Mouse (Mus musculus): ENCODE data around the gene Gm20767. TPM values are rescaled to one million over a fixed set of nuclear protein-coding genes. Genes with fewer than 3 reads are reported as not detected.
"Not testable (repeated sequence)": the region's sequence is repeated elsewhere in the genome, so short reads cannot be mapped to it uniquely, and the experiment has no call there.

Gene Gm20767
- not detected in 2 replicates for polyA plus RNA-seq (2012; ENCODE audit: insufficient read depth, insufficient read length, low replicate concordance, missing spikeins)

DNA sequence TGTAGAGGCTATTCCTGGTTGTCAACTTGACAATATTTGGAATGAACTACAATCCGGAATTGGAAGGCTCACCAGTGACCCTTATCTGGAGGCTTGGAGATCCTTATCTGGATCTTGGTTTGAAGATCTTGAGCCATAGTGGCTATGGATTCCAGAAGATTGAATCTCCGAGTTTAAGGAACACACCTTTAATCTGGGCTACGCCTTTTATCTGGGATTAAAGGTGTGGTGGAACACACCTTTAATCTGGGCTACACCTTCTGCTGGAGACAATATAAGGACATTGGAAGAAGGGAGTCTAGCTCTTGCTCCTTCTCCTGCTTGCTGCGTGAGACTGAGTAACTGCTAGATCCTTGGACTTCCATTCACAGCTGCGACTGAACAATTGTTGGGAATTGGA, at the start of gene Gm20767:
Gm20767 (plus strand) TSS at position 301 of the 400 bp plus-strand sequence.
- not testable (repeated sequence) for H3K4me3 ChIP-seq (ENCODE audit: insufficient read depth, low read depth, low read length); H3K27ac ChIP-seq (ENCODE audit: insufficient read depth, low read depth, low read length); H3K4me1 ChIP-seq (ENCODE audit: control insufficient read depth, insufficient read depth, low read length)
- 78% methylated on average over 1 of the region's 5 CpGs for WGBS

DNA sequence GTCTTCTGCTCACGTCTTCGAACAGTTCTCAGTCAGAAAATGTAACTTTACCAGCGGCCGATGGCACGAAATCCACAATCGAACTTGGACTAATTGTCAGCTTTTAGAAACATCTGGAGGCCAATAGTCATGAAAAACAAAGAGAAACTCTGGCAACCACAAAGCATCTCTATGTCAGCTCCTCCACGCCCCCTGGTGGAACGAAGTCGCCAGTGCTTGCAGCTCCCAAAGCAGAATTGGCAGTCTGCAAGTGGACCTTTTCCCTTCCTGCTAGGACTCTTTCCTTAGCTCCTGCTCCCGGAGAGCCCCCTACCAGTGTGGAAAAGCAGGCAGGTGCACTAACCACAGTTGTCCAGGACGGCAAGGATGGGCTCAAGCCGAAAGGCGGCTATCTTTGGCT, 47.1 kb upstream of the Gm20767 start:
- WGBS = no CpG with 5 or more reads among the region's 13 CpGs
- not testable (repeated sequence) for H3K27ac ChIP-seq (ENCODE audit: insufficient read depth, low read depth, low read length); H3K4me3 ChIP-seq (ENCODE audit: insufficient read depth, low read depth, low read length); H3K4me1 ChIP-seq (ENCODE audit: control insufficient read depth, insufficient read depth, low read length)

DNA sequence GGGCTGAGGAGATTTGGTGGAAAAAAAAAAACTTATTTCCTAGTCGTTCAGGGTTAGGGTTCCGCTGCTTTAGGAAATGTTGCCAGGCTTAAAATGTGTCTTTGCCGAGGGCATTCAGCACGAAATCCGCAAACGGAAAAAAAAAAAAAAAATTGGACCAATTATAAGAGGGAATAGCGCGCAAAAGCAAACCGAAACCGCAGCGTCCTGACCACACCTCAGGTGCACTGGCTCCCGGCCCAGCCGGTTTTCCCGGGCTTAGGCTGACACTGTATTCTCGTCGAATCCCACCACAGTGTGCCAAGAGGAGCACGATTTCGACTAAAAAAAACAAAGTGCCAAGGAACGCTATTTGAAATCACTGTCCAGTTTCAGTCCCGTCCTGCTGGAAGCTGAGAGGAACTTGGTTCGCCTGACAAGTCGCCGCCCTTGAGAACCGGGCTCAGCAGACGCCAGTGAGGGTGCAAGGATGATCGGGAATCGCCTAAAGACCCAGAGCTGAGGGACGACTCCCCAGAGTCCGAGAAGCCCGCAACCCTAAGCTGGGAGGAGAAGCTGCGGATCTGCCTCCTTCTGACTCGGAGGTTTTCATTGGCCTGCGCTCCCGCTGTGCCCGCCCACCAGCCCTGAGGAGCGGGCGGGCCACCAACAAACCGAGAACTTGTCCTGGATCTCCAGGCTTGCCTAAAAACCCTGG, 43.7 kb upstream of the Gm20767 start:
- not testable (repeated sequence) for H3K27ac ChIP-seq (ENCODE audit: insufficient read depth, low read depth, low read length); H3K4me3 ChIP-seq (ENCODE audit: insufficient read depth, low read depth, low read length); H3K4me1 ChIP-seq (ENCODE audit: control insufficient read depth, insufficient read depth, low read length)
- WGBS = 1% methylated on average over 27 of the region's 38 CpGs

DNA sequence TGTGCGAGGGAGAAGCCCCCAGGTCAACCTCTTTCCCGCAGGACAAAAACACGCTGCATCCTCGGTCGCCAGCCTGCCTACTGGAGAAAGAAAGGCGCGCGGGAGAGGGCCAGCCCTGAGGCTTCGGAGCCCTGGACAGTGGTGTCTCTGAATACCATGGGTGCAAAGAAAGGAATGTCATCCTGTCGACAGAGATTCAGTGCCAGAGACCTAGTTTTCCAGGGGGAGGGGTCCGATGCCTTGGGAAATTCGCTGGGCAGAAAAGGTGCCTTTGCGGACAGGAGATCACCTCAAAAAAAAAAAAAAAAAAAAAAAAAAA, 43.1 kb upstream of the Gm20767 start:
- H3K4me1 ChIP-seq (ENCODE audit: control insufficient read depth, insufficient read depth, low read length); H3K4me3 ChIP-seq (ENCODE audit: insufficient read depth, low read depth, low read length); H3K27ac ChIP-seq (ENCODE audit: insufficient read depth, low read depth, low read length): not testable (repeated sequence)
- 2% methylated on average over 7 of the region's 13 CpGs for WGBS

DNA sequence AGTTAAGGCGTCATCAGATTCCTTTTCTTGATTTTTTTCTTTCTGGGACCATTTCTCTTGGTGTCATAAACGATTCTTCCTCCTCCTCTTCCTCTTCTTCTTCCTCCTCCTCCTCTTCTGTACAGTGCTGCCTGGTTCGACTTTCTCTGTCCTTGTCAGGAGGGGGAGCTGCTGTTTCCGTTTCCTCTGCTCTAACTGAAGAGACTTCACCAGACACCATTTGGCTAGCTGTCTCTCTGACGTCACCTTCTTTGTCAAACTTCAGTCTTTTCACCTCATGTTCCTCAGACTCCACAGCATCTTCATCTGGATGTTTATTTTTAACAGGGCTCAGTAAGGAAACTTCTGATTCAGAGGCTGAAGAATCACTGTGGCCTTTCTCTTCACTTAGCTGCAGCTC, 40.7 kb upstream of the Gm20767 start:
- H3K4me1 ChIP-seq (ENCODE audit: control insufficient read depth, insufficient read depth, low read length); H3K27ac ChIP-seq (ENCODE audit: insufficient read depth, low read depth, low read length); H3K4me3 ChIP-seq (ENCODE audit: insufficient read depth, low read depth, low read length): not testable (repeated sequence)
- no CpG with 5 or more reads among the region's 5 CpGs for WGBS

DNA sequence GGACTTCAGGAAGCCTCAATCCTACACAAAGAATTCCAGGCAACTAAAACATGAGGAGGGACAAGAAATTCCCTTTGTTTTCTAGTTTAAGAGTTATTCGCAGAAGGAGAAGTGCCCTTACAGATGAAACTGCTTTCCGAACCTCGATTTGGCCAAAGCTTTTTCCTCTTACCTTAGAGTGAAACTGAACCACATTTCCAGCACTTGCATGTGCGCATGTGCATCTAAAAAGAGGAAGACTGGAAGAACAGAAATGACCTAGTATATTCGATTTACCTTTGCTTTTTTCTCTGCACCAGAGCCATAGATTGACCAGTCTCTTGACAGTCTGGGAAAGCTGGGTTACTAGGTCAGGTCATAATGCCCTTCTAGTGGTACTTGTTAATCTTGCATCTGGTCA, 33.5 kb upstream of the Gm20767 start:
- not testable (repeated sequence) for H3K4me1 ChIP-seq (ENCODE audit: control insufficient read depth, insufficient read depth, low read length); H3K27ac ChIP-seq (ENCODE audit: insufficient read depth, low read depth, low read length); H3K4me3 ChIP-seq (ENCODE audit: insufficient read depth, low read depth, low read length)
- WGBS = no CpG with 5 or more reads among the region's 5 CpGs

DNA sequence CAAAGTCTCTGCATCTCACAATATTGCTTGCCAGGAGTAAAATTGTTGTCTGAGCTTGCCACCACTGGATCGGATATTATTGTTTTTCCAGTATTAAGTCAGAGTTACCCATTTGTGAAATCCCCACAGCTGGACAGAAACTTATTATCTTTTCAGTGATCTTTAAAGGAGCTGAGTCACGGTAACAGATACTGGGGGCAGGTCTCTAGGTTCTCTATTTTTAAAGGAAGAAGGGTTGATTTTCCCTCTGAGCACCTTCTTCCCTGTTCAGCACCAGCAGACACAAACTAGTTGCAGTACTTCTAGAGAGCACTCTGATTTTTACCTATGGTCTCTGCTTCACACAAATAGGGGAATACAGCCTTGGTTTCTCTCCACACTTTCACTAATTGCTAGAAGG, 33.0 kb upstream of the Gm20767 start:
- not testable (repeated sequence) for H3K4me3 ChIP-seq (ENCODE audit: insufficient read depth, low read depth, low read length); H3K4me1 ChIP-seq (ENCODE audit: control insufficient read depth, insufficient read depth, low read length); H3K27ac ChIP-seq (ENCODE audit: insufficient read depth, low read depth, low read length)
- 77% methylated on average over 2 of the region's 2 CpGs for WGBS

DNA sequence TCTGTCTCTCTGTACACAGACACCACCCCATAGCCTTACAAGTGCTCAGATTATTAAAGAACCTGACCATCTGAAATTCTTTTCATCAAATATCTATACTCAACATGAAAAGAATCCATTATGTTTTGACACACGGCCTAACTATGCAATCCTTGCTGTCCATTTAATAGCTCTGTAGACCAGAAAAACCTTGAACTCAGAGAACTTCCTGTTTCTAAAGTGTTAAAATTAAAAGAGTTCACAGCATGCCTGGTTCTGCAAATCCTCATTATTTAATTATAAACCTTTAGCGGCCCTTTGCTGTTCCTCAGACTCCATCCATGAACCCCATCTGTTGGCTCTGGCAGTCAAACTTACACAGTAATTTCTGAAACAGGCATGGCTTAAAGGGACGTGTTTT, 2.3 kb downstream of the Gm20767 start:
- not testable (repeated sequence) for H3K27ac ChIP-seq (ENCODE audit: insufficient read depth, low read depth, low read length); H3K4me3 ChIP-seq (ENCODE audit: insufficient read depth, low read depth, low read length); H3K4me1 ChIP-seq (ENCODE audit: control insufficient read depth, insufficient read depth, low read length)
- 85% methylated on average over 2 of the region's 3 CpGs for WGBS

DNA sequence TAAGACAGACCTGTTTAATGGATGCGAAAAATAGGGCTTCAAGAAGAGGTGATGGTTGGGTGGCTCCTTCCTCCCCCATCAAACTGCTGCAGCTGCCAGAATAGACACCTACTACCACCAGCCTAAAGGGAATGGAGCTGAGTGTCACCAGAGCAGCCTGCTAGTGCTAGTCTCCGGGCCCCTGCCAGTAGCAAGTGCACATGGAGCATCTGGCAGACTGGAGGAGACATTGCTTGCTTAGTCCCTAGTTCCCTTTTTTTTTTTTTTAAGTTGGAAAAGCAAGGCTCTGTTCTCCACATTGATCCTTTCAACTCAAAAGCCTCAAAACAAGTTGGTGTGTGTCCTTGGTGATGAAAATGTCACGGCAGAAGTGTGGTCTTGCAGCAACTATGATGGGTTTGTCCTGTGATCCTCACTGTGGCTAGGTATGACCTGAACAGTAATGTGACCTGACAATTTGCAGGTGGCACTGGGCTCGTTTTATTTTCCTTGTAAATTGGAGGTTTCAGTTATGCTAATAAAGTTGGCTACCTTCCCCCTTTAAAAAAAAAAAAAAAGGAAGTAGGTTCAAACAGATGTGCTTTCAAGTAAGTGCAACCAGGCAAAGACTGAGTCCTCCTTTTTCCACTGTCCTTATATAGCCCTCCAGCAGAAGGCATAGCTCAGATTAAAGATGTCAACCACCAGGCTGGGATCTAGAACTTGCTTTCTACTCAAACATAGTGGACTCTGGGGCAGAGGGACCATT, 9.8 kb downstream of the Gm20767 start:
- 67% methylated on average over 3 of the region's 4 CpGs for WGBS
- H3K27ac ChIP-seq (ENCODE audit: insufficient read depth, low read depth, low read length); H3K4me3 ChIP-seq (ENCODE audit: insufficient read depth, low read depth, low read length); H3K4me1 ChIP-seq (ENCODE audit: control insufficient read depth, insufficient read depth, low read length): not testable (repeated sequence)

DNA sequence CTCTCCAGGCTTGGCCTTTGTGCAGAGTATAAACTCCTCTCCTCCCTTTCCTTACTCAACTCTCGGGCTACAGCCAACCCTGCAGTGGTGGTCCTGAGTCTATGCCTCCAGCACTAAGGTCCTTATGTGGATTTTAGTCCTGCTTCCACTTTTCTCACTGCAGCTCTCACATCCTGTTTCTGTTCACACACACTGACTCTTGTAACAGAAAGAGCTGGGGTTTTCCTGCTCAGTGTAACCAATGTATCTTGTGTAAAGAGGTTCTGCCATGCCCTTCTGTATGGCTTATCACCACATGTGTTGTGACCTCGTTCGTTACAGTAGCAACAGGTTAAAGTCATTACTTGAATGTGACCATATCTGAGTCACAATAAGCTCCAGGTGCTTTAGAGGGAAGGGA, 10.5 kb downstream of the Gm20767 start:
- not testable (repeated sequence) for H3K4me1 ChIP-seq (ENCODE audit: control insufficient read depth, insufficient read depth, low read length); H3K27ac ChIP-seq (ENCODE audit: insufficient read depth, low read depth, low read length); H3K4me3 ChIP-seq (ENCODE audit: insufficient read depth, low read depth, low read length)
- WGBS = 60% methylated on average over 3 of the region's 3 CpGs

DNA sequence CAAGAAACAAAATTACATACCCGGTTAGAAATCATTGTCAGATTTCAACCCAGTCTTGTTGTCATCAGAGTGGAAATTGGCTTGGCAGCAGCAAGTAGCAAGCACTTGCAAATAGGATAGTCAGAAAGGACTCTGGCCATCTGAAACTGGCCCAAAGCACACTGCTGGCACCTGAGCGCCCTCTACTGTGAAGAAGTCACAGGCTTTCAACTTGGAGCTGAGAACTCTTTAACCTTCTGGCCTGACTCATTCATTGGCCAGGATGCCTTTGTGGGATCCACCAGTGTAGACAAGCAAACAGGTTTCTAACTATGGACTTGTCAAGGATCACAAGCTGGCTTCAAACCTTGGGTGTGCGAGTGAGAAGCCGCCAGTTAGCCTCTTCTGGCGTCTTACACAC, 28.3 kb downstream of the Gm20767 start:
- not testable (repeated sequence) for H3K27ac ChIP-seq (ENCODE audit: insufficient read depth, low read depth, low read length); H3K4me1 ChIP-seq (ENCODE audit: control insufficient read depth, insufficient read depth, low read length); H3K4me3 ChIP-seq (ENCODE audit: insufficient read depth, low read depth, low read length)
- 54% methylated on average over 5 of the region's 5 CpGs for WGBS

DNA sequence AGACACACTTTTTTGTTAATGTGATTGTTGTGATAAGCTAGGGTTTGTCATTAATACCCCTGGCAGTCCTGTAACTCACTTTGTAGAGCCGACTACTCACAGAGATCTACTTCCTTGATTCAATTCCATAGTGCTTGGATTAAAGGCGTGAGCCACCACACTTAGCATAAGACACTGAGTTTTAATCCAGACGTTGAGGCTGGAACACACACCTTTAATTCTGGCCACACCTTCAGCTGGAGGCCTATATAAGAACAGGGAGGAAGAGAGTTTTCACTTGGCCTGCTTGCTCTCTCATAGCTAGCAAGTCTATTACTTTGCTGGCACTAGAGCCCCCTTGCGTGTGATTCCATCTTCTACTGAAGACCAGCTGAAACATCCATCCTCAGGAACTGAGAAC, 32.1 kb downstream of the Gm20767 start, which contains the start of gene Gm21818:
Gm21818 (plus strand) TSS at position 301 of the 400 bp plus-strand sequence.
- H3K27ac ChIP-seq (ENCODE audit: insufficient read depth, low read depth, low read length); H3K4me3 ChIP-seq (ENCODE audit: insufficient read depth, low read depth, low read length); H3K4me1 ChIP-seq (ENCODE audit: control insufficient read depth, insufficient read depth, low read length): not testable (repeated sequence)
- WGBS = 71% methylated on average over 4 of the region's 4 CpGs

DNA sequence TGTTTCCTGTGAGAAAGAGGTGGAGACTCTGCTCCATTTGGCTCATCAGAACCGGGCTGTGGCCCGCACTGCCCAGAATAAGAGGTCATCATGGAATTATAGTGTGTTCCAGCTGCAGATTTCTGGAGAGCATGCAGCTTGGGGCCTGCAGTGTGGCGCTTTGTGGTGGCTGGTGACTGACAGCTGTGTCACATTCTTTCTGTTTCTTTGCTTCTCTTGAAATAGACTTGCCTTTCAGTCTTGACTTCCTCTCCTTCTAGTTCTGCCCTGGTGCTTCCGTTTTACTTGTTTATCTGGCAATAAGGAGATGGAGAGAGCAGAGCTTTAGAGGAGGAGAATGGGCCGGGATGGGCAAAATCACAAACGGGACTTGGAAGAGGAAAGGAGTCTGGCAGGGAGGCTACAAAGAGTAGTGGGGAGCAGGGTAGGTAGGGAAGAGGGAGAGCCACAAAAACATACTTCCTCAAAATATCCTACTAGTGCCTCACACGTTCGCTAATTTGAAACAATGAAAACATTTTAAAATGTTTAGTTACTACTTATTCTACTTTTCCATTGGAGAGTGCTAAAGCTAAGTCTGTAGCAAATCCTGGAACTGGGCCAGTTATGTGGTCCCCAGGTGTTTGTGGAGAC, 56.3 kb downstream of the Gm20767 start:
- WGBS = 78% methylated on average over 7 of the region's 8 CpGs
- H3K4me3 ChIP-seq (ENCODE audit: insufficient read depth, low read depth, low read length); H3K27ac ChIP-seq (ENCODE audit: insufficient read depth, low read depth, low read length); H3K4me1 ChIP-seq (ENCODE audit: control insufficient read depth, insufficient read depth, low read length): not testable (repeated sequence)

Data from olfactory bulb, adult 2 months (tissue).